Mouse (Mus musculus): ENCODE measurements at regions not wholly inside any gene's neighbourhood (a gene's known extent, or its start where the extent isn't known, plus 50 kb on each side); places are given as distances from the start of the nearest gene placed in this dataset.

DNA sequence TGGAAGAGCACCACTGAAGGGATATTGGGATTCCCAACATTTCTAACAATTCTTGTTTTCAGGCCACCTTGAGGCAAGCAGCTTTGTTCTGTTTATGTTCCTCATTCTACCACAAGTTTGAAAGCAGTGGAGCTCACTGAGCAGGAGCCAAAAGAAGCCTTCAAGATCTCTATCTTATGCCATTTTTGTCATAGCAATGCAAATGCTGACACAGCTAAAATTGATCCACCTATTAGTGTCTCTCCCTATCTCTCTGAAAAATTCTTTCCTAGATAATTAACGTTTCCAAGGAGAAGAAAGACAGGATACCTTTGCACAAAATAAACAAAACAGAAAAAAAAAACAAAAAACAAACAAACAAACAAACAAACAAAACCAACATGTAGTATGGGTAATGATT, 375.2 kb downstream of the Fam84a start:
- TF ChIP-seq EP300 (optimal IDR thresholded peaks at IDR 0.05) (no peak), CTCF (IDR thresholded peaks at IDR 0.05; ENCODE audit: low read depth) (no peak)
